Mouse (Mus musculus): ENCODE results near the gene D330020A13Rik. TPM values are rescaled to one million over a fixed set of nuclear protein-coding genes. Genes with fewer than 3 reads are reported as not detected.

Gene D330020A13Rik
- total and polyA plus RNA-seq, 3 experiments, result not detected

- Histone ChIP-seq H3K4me1 (ENCODE audit: control insufficient read depth in 1 of 2, insufficient read depth in 2 of 2, low read length in 2 of 2) (no peaks in the 10 kb centered on the region), H3K79me2 (ENCODE audit: control insufficient read depth, insufficient read depth, low read length, poor library complexity) (no peaks in the 10 kb centered on the region), H3K27ac (ENCODE audit: control insufficient read depth, low read depth, low read length) (no peak overlapping the region), H3K9ac (ENCODE audit: control insufficient read depth, low read depth, low read length, poor library complexity, severe bottlenecking) (no peak overlapping the region), H3K36me3 (ENCODE audit: control insufficient read depth in 1 of 2, insufficient read depth in 2 of 2, low read length in 2 of 2) (no peaks in the 10 kb centered on the region), H3K4me3 (ENCODE audit: control insufficient read depth in 1 of 2, insufficient read depth in 1 of 2, low read depth in 2 of 2, low read length in 2 of 2) (no peak overlapping the region), H3K27me3 (ENCODE audit: control insufficient read depth in 1 of 2, insufficient read depth in 2 of 2, low read length in 2 of 2) (peaks cover 8% of the 10 kb centered on the region in 2 experiments), H3K9me3 (replicated peaks; ENCODE audit: insufficient read depth, low read length) (no peaks in the 10 kb centered on the region)
- no peak for DNase-seq (ENCODE audit: low read depth, low spot score)
- TF ChIP-seq ELF1 (IDR thresholded peaks at IDR 0.05; ENCODE audit: low read depth, low read length) (no peak), NELFE (IDR thresholded peaks at IDR 0.05; ENCODE audit: low read depth, low read length) (no peak), MAX (IDR thresholded peaks at IDR 0.05; ENCODE audit: low read length) (no peak), MEF2A (IDR thresholded peaks at IDR 0.05; ENCODE audit: extremely low read depth, insufficient replicate concordance, low read depth, low read length, poor library complexity, severe bottlenecking) (no peak), KAT2A (conservative IDR thresholded peaks at IDR 0.05; ENCODE audit: low read depth, low read length) (no peak), ZMIZ1 (IDR thresholded peaks at IDR 0.05; ENCODE audit: low read depth, low read length) (no peak), MYB (IDR thresholded peaks at IDR 0.05; ENCODE audit: low read depth, low read length) (no peak), CHD2 (IDR thresholded peaks at IDR 0.05; ENCODE audit: low read length) (no peak), ZC3H11A (IDR thresholded peaks at IDR 0.05; ENCODE audit: low read depth, low read length) (no peak), UBTF (IDR thresholded peaks at IDR 0.05; ENCODE audit: borderline replicate concordance, insufficient read depth, low read depth, low read length) (no peak), E2F4 (IDR thresholded peaks at IDR 0.05; ENCODE audit: borderline replicate concordance, low read depth, low read length) (no peak), TCF12 (IDR thresholded peaks at IDR 0.05; ENCODE audit: low read depth, low read length) (no peak)
These were observed 5.6 kb upstream of the D330020A13Rik start for GRCm38 (mm10) chr6:120288541-120288940.

DNA sequence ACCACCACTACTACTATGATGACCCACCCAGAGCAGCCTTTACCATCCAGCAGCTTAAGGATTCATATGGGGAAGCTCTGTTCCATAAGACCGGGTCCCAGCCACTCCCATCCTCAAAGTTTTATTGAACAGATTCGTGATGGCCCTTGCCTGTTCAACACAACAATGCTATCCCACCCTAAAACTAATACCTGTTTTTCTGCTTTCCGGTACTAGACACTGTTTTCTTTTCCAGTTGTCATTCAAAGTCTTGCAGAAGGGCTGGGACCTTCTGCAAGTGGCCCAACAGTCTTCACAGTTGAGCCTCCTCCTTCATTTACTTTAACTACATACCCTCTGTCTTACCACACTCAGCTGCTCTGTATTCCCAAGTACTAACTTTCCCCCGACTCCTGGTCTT, 4.7 kb upstream of the D330020A13Rik start:
- Histone ChIP-seq H3K4me3 (ENCODE audit: control insufficient read depth in 1 of 2, insufficient read depth in 1 of 2, low read depth in 2 of 2, low read length in 2 of 2) (no peak overlapping the region), H3K9me3 (replicated peaks; ENCODE audit: insufficient read depth, low read length) (no peaks in the 10 kb centered on the region), H3K79me2 (ENCODE audit: control insufficient read depth, insufficient read depth, low read length, poor library complexity) (no peaks in the 10 kb centered on the region), H3K27me3 (ENCODE audit: control insufficient read depth in 1 of 2, insufficient read depth in 2 of 2, low read length in 2 of 2) (peaks cover 8% of the 10 kb centered on the region in 2 experiments), H3K36me3 (ENCODE audit: control insufficient read depth in 1 of 2, insufficient read depth in 2 of 2, low read length in 2 of 2) (no peaks in the 10 kb centered on the region), H3K27ac (ENCODE audit: control insufficient read depth, low read depth, low read length) (no peak overlapping the region), H3K9ac (ENCODE audit: control insufficient read depth, low read depth, low read length, poor library complexity, severe bottlenecking) (no peak overlapping the region), H3K4me1 (ENCODE audit: control insufficient read depth in 1 of 2, insufficient read depth in 2 of 2, low read length in 2 of 2) (no peaks in the 10 kb centered on the region)
- TF ChIP-seq ZMIZ1 (IDR thresholded peaks at IDR 0.05; ENCODE audit: low read depth, low read length) (no peak), MAFK (IDR thresholded peaks at IDR 0.05; ENCODE audit: borderline replicate concordance, low read depth, low read length) (no peak), ELF1 (IDR thresholded peaks at IDR 0.05; ENCODE audit: low read depth, low read length) (no peak), CTCF (IDR thresholded peaks at IDR 0.05 in 2 of 3, conservative IDR thresholded peaks at IDR 0.05 in 1 of 3; ENCODE audit: control insufficient read depth in 1 of 3, insufficient read depth in 1 of 3, low read depth in 2 of 3, low read length in 3 of 3, poor library complexity in 1 of 3, severe bottlenecking in 1 of 3) (no peak), GABPA (IDR thresholded peaks at IDR 0.05; ENCODE audit: low read depth, low read length) (no peak), MEF2A (IDR thresholded peaks at IDR 0.05; ENCODE audit: extremely low read depth, insufficient replicate concordance, low read depth, low read length, poor library complexity, severe bottlenecking) (no peak), TBP (IDR thresholded peaks at IDR 0.05; ENCODE audit: low read depth, low read length) (no peak), SIN3A (IDR thresholded peaks at IDR 0.05; ENCODE audit: low read length) (no peak), CHD2 (IDR thresholded peaks at IDR 0.05; ENCODE audit: low read length) (no peak), UBTF (IDR thresholded peaks at IDR 0.05; ENCODE audit: borderline replicate concordance, insufficient read depth, low read depth, low read length) (no peak), MAZ (IDR thresholded peaks at IDR 0.05; ENCODE audit: low read depth, low read length) (no peak), BHLHE40 (IDR thresholded peaks at IDR 0.05; ENCODE audit: borderline replicate concordance, low read depth, low read length) (no peak), HCFC1 (IDR thresholded peaks at IDR 0.05; ENCODE audit: low read depth, low read length) (no peak), SMC3 (IDR thresholded peaks at IDR 0.05; ENCODE audit: low read depth, low read length) (no peak)
- DNase-seq (ENCODE audit: low read depth, low spot score), result no peak

All from MEL (cell line).